Mouse (Mus musculus) spleen, embryonic (tissue): Measurements from ENCODE around the gene Syndig1.

ENCODE experiments used
- CTCF ChIA-PET: fragments of 350-600 bp; sonication (Branson Sonifier 250); formaldehyde crosslinking; loops from one replicate; lab custom pipeline; 2022; lab: Charles Lee

The Syndig1 gene

GRCm38 (mm10) chr2:149873346-149873745, 44.3 kb downstream of the Syndig1 start:
- CTCF ChIA-PET, result no interaction called here

- CTCF ChIA-PET, result no interaction called here
These were observed 48.9 kb downstream of the Syndig1 start for GRCm38 (mm10) chr2:149877954-149878353.

- CTCF ChIA-PET, result no interaction called here
These were observed 58.6 kb downstream of the Syndig1 start for GRCm38 (mm10) chr2:149887634-149888033.

GRCm38 (mm10) chr2:149891647-149892046, 62.6 kb downstream of the Syndig1 start:
- CTCF ChIA-PET, result no interaction called here

GRCm38 (mm10) chr2:149896337-149896736, 67.3 kb downstream of the Syndig1 start:
- CTCF ChIA-PET, result no interaction called here

GRCm38 (mm10) chr2:149899615-149900014, 70.6 kb downstream of the Syndig1 start:
- CTCF ChIA-PET, result no interaction called here

GRCm38 (mm10) chr2:149900606-149901005, 71.6 kb downstream of the Syndig1 start:
- CTCF ChIA-PET, result no interaction called here

- CTCF ChIA-PET, result no interaction called here
These were observed 75.4 kb downstream of the Syndig1 start for GRCm38 (mm10) chr2:149904405-149904804.

- CTCF ChIA-PET, result no interaction called here
These were observed 77.7 kb downstream of the Syndig1 start for GRCm38 (mm10) chr2:149906694-149907093.

GRCm38 (mm10) chr2:149917162-149917561, 88.2 kb downstream of the Syndig1 start:
- CTCF ChIA-PET, result no interaction called here

GRCm38 (mm10) chr2:149923561-149923960, 94.5 kb downstream of the Syndig1 start:
- CTCF ChIA-PET, result no interaction called here

GRCm38 (mm10) chr2:149925911-149926310, 96.9 kb downstream of the Syndig1 start:
- CTCF ChIA-PET, result no interaction called here

- CTCF ChIA-PET, result no interaction called here
These were observed 98.0 kb downstream of the Syndig1 start for GRCm38 (mm10) chr2:149927001-149927400.

GRCm38 (mm10) chr2:149927481-149927880, 98.5 kb downstream of the Syndig1 start:
- CTCF ChIA-PET, result no interaction called here

GRCm38 (mm10) chr2:149929986-149930385, 101.0 kb downstream of the Syndig1 start:
- CTCF ChIA-PET, result no interaction called here

- CTCF ChIA-PET, result no interaction called here
These were observed 102.1 kb downstream of the Syndig1 start for GRCm38 (mm10) chr2:149931111-149931510.

GRCm38 (mm10) chr2:149932095-149932494, 103.1 kb downstream of the Syndig1 start:
- CTCF ChIA-PET, result no interaction called here

- CTCF ChIA-PET, result no interaction called here
These were observed 104.4 kb downstream of the Syndig1 start for GRCm38 (mm10) chr2:149933247-149933898.

GRCm38 (mm10) chr2:149934139-149934538, 105.1 kb downstream of the Syndig1 start:
- CTCF ChIA-PET, result no interaction called here

- CTCF ChIA-PET, result interaction anchor here (0.5 kb wide), 1 partner anchor 32 kb away, joined by 3 read pairs; no protein-coding TSS in a partner anchor
These were observed 109.8 kb downstream of the Syndig1 start for GRCm38 (mm10) chr2:149938829-149939228.

- CTCF ChIA-PET, result no interaction called here
These were observed 110.6 kb downstream of the Syndig1 start for GRCm38 (mm10) chr2:149939586-149939985.

- CTCF ChIA-PET, result no interaction called here
These were observed 121.6 kb downstream of the Syndig1 start for GRCm38 (mm10) chr2:149950641-149951040.

GRCm38 (mm10) chr2:149971014-149971413, 142.0 kb downstream of the Syndig1 start:
- CTCF ChIA-PET, result interaction anchor here (0.6 to 0.7 kb wide), 2 partner anchors 33 to 43 kb away, joined by 3 to 5 read pairs; no protein-coding TSS in a partner anchor

GRCm38 (mm10) chr2:149973583-149973982, 144.6 kb downstream of the Syndig1 start:
- CTCF ChIA-PET, result no interaction called here
